Mouse (Mus musculus) gastrocnemius, adult 8-10 months (tissue): ENCODE measurements around the gene Ube2d1. TPM values are rescaled to one million over a fixed set of nuclear protein-coding genes. Genes with fewer than 3 reads are reported as not detected.

Experiments
- DNase-seq, 2 experiments: peaks; one replicate each; pipeline ENCODE4 v3.0.0; 2022; ENCODE audit warnings: low spot score in 2 of 2
- total RNA-seq, 4 experiments: library from RNA; stranded (reverse); gene quantifications; 2 replicates each; pipeline ENCODE4 v1.2.4; 2022

Gene Ube2d1
- 100 to 1,000 TPM; 190 to 250 (median 197) TPM for total RNA-seq

GRCm38 (mm10) chr10:71285126-71285580 lies at the start of gene Ube2d1:
Gene Ube2d1 (minus strand): TSS chr10:71285262.
- peak; percentile 82 to 84 for DNase-seq

- no peak for DNase-seq
Observed at GRCm38 (mm10) chr10:71332859-71333258, 47.8 kb upstream of the Ube2d1 start.

- DNase-seq: no peak
Observed at GRCm38 (mm10) chr10:71332376-71332775, 47.3 kb upstream of the Ube2d1 start.

GRCm38 (mm10) chr10:71331908-71332307 lies 46.8 kb upstream of the Ube2d1 start:
- no peak for DNase-seq

- DNase-seq: no peak
Observed at GRCm38 (mm10) chr10:71330070-71330469, 45.0 kb upstream of the Ube2d1 start.

GRCm38 (mm10) chr10:71329295-71329694 lies 44.2 kb upstream of the Ube2d1 start:
- no peak for DNase-seq

- no peak for DNase-seq
Observed at GRCm38 (mm10) chr10:71328870-71329269, 43.8 kb upstream of the Ube2d1 start.

GRCm38 (mm10) chr10:71328382-71328781 lies 43.3 kb upstream of the Ube2d1 start:
- DNase-seq: no peak

- DNase-seq: no peak
Observed at GRCm38 (mm10) chr10:71327386-71327785, 42.3 kb upstream of the Ube2d1 start.

- peak in 1 of 2 experiments; percentile 26 for DNase-seq
Observed at GRCm38 (mm10) chr10:71326789-71327188, 41.7 kb upstream of the Ube2d1 start.

GRCm38 (mm10) chr10:71326123-71326522 lies 41.1 kb upstream of the Ube2d1 start:
- DNase-seq: no peak

- DNase-seq: no peak
Observed at GRCm38 (mm10) chr10:71323669-71324068, 38.6 kb upstream of the Ube2d1 start.

GRCm38 (mm10) chr10:71316497-71316896 lies 31.4 kb upstream of the Ube2d1 start:
- DNase-seq: no peak

- no peak for DNase-seq
Observed at GRCm38 (mm10) chr10:71316056-71316455, 31.0 kb upstream of the Ube2d1 start.

- no peak for DNase-seq
Observed at GRCm38 (mm10) chr10:71314596-71314995, 29.5 kb upstream of the Ube2d1 start.

GRCm38 (mm10) chr10:71310288-71310687 lies 25.2 kb upstream of the Ube2d1 start:
- DNase-seq: no peak

GRCm38 (mm10) chr10:71308199-71308598 lies 23.1 kb upstream of the Ube2d1 start:
- DNase-seq: no peak

GRCm38 (mm10) chr10:71306759-71307158 lies 21.7 kb upstream of the Ube2d1 start:
- no peak for DNase-seq

- DNase-seq: no peak
Observed at GRCm38 (mm10) chr10:71306190-71306589, 21.1 kb upstream of the Ube2d1 start.

- DNase-seq: peak in 1 of 2 experiments; percentile 19
Observed at GRCm38 (mm10) chr10:71302490-71302889, 17.4 kb upstream of the Ube2d1 start.

- DNase-seq: no peak
Observed at GRCm38 (mm10) chr10:71300161-71300560, 15.1 kb upstream of the Ube2d1 start.

- no peak for DNase-seq
Observed at GRCm38 (mm10) chr10:71293245-71293644, 8.2 kb upstream of the Ube2d1 start.

GRCm38 (mm10) chr10:71292254-71292653 lies 7.2 kb upstream of the Ube2d1 start:
- peak; percentile 37 to 60 for DNase-seq

GRCm38 (mm10) chr10:71291801-71292200 lies 6.7 kb upstream of the Ube2d1 start:
- no peak for DNase-seq
